Mouse (Mus musculus): ENCODE data around the gene Ift52. TPM values are rescaled to one million over a fixed set of nuclear protein-coding genes. Genes with fewer than 3 reads are reported as not detected.

The Ift52 gene
- total RNA-seq, 4 experiments from 2014 or later: 32.5 to 38.2 (median 35.5) TPM

- DNase-seq (ENCODE audit: low spot score in 2 of 2): no peak
These were observed 56.9 kb downstream of the Ift52 start for GRCm38 (mm10) chr2:163074006-163074405.

GRCm38 (mm10) chr2:163074808-163075207, 57.7 kb downstream of the Ift52 start:
- no peak for DNase-seq (ENCODE audit: low spot score in 2 of 2)

- no peak for DNase-seq (ENCODE audit: low spot score in 2 of 2)
These were observed 58.1 kb downstream of the Ift52 start for GRCm38 (mm10) chr2:163075234-163075633.

GRCm38 (mm10) chr2:163079041-163079440, 61.9 kb downstream of the Ift52 start:
- DNase-seq (ENCODE audit: low spot score in 2 of 2): no peak

- DNase-seq (ENCODE audit: low spot score in 2 of 2): no peak
These were observed 65.4 kb downstream of the Ift52 start for GRCm38 (mm10) chr2:163082591-163082990.

- DNase-seq (ENCODE audit: low spot score in 2 of 2): no peak
These were observed 67.4 kb downstream of the Ift52 start for GRCm38 (mm10) chr2:163084519-163084918.

- no peak for DNase-seq (ENCODE audit: low spot score in 2 of 2)
These were observed 67.9 kb downstream of the Ift52 start for GRCm38 (mm10) chr2:163085047-163085446.

GRCm38 (mm10) chr2:163086561-163086960, 69.4 kb downstream of the Ift52 start:
- no peak for DNase-seq (ENCODE audit: low spot score in 2 of 2)

GRCm38 (mm10) chr2:163087728-163088127, 70.6 kb downstream of the Ift52 start, which contains the start of gene Gtsf1l:
TSS of gene Gtsf1l (minus strand) at chr2:163087855.
- no peak for DNase-seq (ENCODE audit: low spot score in 2 of 2)

GRCm38 (mm10) chr2:163089475-163090123, 72.4 kb downstream of the Ift52 start:
- no peak for DNase-seq (ENCODE audit: low spot score in 2 of 2)

- no peak for DNase-seq (ENCODE audit: low spot score in 2 of 2)
These were observed 77.8 kb downstream of the Ift52 start for GRCm38 (mm10) chr2:163094909-163095308.

Small RNA genes lying within 50 kb of the gene (microRNA-seq; reads per million reads assigned to microRNA genes)
- gene Gm22174: 0 reads per million in 2 experiments
- gene Mir7003: 0 reads per million in 2 experiments

Other genes starting within 250 kb of the Ift52 start
- 100 to 1,000 TPM in 3 of 4 experiments, 10 to 100 TPM in 1; 91.5 to 133 (median 110) TPM for gene Srsf6, start 85.8 kb upstream of the Ift52 start, total RNA-seq (2022)
- 10 to 100 TPM; 10.9 to 18.5 (median 12.1) TPM for gene L3mbtl1, start 73.9 kb upstream of the Ift52 start, total RNA-seq (2022)
- gene Sgk2, start 30.0 kb upstream of the Ift52 start, total RNA-seq (2022): 1 to 10 TPM in 2 of 4 experiments, under 1 TPM in 2; 0.77 to 1.9 (median 1.3) TPM
- 1 to 10 TPM; 1.0 to 2.8 (median 1.8) TPM for gene Mybl2, start 37.3 kb downstream of the Ift52 start, total RNA-seq (2022)
- gene Gtsf1l, start 70.5 kb downstream of the Ift52 start, total RNA-seq (2022): not detected
- gene Tox2, start 185.8 kb downstream of the Ift52 start, total RNA-seq (2022): 10 to 100 TPM; 25.1 to 31.4 (median 26.0) TPM